Mouse (Mus musculus) C2C12 (cell line): Measurements from ENCODE around the gene Crb1. TPM values are rescaled to one million over a fixed set of nuclear protein-coding genes. Genes with fewer than 3 reads are reported as not detected.
"Not testable (repeated sequence)": the region's sequence is repeated elsewhere in the genome, so short reads cannot be mapped to it uniquely, and the experiment has no call there.

ENCODE experiments used
- H3K27me3 ChIP-seq: one replicate; pipeline ENCODE4 v1.6.1; 2011; ENCODE audit not compliant: control insufficient read depth, insufficient read depth, insufficient read length
- H3K36me3 ChIP-seq: one replicate; pipeline ENCODE4 v1.6.1; 2011; ENCODE audit not compliant: control insufficient read depth, insufficient read depth
- H3K4me3 ChIP-seq: one replicate; pipeline ENCODE4 v1.5.1; 2011; ENCODE audit warnings: mild to moderate bottlenecking, control low read depth; ENCODE audit not compliant: poor library complexity, insufficient read depth, severe bottlenecking
- H3K79me2 ChIP-seq: one replicate; pipeline ENCODE4 v1.6.1; 2011; ENCODE audit not compliant: control insufficient read depth, insufficient read depth
- H3K79me3 ChIP-seq: one replicate; pipeline ENCODE4 v1.6.1; 2011; ENCODE audit warnings: low read depth, control low read depth
- H3ac ChIP-seq: one replicate; pipeline ENCODE3; 2011; ENCODE audit warnings: low read depth; ENCODE audit not compliant: control insufficient read depth, insufficient read length
- CEBPB ChIP-seq: IDR thresholded peaks from one replicate; pipeline ENCODE4 v1.6.1; 2011; ENCODE audit warnings: low read depth, mild to moderate bottlenecking, control low read depth, moderate library complexity
- CTCF ChIP-seq: IDR thresholded peaks from one replicate; pipeline ENCODE4 v1.5.1; 2011; ENCODE audit not compliant: control insufficient read depth, insufficient read depth, insufficient read length
- FOSL1 ChIP-seq: IDR thresholded peaks from one replicate; pipeline ENCODE4 v1.8.0; 2011; ENCODE audit warnings: mild to moderate bottlenecking, low read length; ENCODE audit not compliant: poor library complexity, insufficient read depth, severe bottlenecking
- MAX ChIP-seq: IDR thresholded peaks from one replicate; pipeline ENCODE4 v1.6.1; 2011; ENCODE audit warnings: mild to moderate bottlenecking, control low read depth
- MYOD1 ChIP-seq: IDR thresholded peaks from one replicate; pipeline ENCODE4 v1.6.1; 2011; ENCODE audit warnings: low read depth; ENCODE audit not compliant: control insufficient read depth, insufficient read length
- MYOG ChIP-seq: IDR thresholded peaks from one replicate; pipeline ENCODE4 v1.6.1; 2011; ENCODE audit not compliant: control insufficient read depth, insufficient read length; ENCODE audit errors: extremely low read depth
- USF1 ChIP-seq: IDR thresholded peaks from one replicate; pipeline ENCODE4 v1.6.1; 2011; ENCODE audit warnings: low read depth, mild to moderate bottlenecking, control low read depth, moderate library complexity
- polyA plus RNA-seq: library from polyadenylated mRNA; unstranded; fragments of >200 nt; fragmentation: generic; extraction: Trizol; gene quantifications from one replicate; pipeline ENCODE4 v1.2.1, GENCODE M21; 2012; ENCODE audit warnings: missing spikeins

Crb1 gene
- polyA plus RNA-seq, 1 experiment: not detected

- Histone ChIP-seq H3K79me2 (no peaks in the 10 kb centered on the region), H3K4me3 (no peak overlapping the region)
- TF ChIP-seq MYOG: no peak
- TF ChIP-seq FOSL1: no peak
- TF ChIP-seq MAX: no peak
Measured at GRCm38 (mm10) chr1:139413465-139413864, 36.6 kb upstream of the Crb1 start.

DNA sequence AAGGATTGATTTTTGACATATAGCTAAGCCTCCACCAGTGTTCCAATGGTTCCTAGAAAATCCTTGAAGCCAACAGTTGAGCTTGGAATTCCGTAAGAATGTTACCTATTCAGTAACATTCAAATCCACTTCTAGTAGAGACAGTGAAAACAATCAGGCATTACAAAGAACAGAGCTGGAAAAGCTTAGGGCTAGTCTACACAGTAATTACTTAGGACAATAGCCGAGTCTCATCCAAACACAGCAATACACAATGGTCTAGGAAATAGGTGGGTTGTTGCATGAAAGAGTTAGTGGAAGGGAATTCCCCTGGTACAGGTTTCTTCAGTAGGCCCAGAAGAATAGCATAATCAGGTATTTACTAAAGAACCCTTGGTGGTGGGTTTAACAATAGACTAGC, 35.5 kb upstream of the Crb1 start:
- H3ac ChIP-seq, H3K79me3 ChIP-seq, H3K79me2 ChIP-seq, H3K36me3 ChIP-seq, H3K4me3 ChIP-seq, H3K27me3 ChIP-seq: not testable (repeated sequence)

More at GRCm38 (mm10) chr1:139413465-139413864, 36.6 kb upstream of the Crb1 start:
- Histone ChIP-seq H3ac (no peak overlapping the region), H3K79me3 (no peaks in the 10 kb centered on the region), H3K36me3 (no peaks in the 10 kb centered on the region), H3K27me3 (no peaks in the 10 kb centered on the region)

DNA sequence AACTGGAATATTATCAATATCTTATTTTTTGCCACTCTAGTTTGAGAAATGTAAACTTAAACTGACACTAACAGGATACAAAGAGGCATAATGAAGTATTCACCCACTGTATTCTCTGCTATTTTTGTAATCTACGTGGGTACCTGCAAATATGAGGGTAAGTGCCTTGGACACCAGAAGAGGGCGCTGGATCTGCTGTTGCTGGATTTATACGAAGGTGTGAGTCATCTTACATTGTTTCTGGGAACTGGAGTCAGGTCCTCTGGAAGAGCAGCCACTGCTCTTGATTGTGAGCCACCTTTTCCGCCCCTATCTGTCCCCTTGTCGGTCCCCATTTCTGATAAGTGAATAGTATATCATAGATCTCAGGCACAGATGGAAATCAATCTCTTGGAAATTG, 30.8 kb upstream of the Crb1 start:
- H3K79me2 ChIP-seq: no peaks in the 10 kb centered on the region
- no peaks in the 10 kb centered on the region for H3K79me3 ChIP-seq
- H3ac ChIP-seq: no peak overlapping the region
- no peak for TF ChIP-seq MYOD1
- TF ChIP-seq CTCF: no peak
- TF ChIP-seq FOSL1: no peak
- no peak for TF ChIP-seq MYOG
- no peak for TF ChIP-seq CEBPB
- TF ChIP-seq MAX: no peak
- no peak for TF ChIP-seq USF1
- H3K4me3 ChIP-seq: no peak overlapping the region
- no peaks in the 10 kb centered on the region for H3K36me3 ChIP-seq
- no peaks in the 10 kb centered on the region for H3K27me3 ChIP-seq

DNA sequence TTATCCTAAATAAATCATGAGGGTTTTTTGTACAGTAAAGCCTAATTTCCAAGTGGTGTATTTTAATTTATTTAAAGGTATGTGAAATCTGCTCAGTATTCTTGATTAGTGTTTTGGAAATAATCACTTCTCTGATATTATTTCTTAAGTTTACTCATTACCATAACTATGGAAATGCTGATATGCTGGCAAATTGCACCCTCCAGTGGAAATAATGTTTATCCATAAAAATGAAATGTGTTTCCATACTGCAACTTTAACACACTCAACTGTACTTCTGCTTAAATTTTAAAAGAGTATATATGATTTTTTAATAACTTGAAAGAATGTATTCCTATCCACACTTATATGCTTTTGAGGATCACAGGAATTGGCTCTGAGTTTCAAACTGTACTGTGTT, 28.9 kb upstream of the Crb1 start:
- Histone ChIP-seq H3ac (no peak overlapping the region), H3K79me3 (no peaks in the 10 kb centered on the region), H3K79me2 (no peaks in the 10 kb centered on the region), H3K36me3 (no peaks in the 10 kb centered on the region), H3K27me3 (no peaks in the 10 kb centered on the region), H3K4me3 (no peak overlapping the region)
- no peak for TF ChIP-seq MAX
- no peak for TF ChIP-seq FOSL1

DNA sequence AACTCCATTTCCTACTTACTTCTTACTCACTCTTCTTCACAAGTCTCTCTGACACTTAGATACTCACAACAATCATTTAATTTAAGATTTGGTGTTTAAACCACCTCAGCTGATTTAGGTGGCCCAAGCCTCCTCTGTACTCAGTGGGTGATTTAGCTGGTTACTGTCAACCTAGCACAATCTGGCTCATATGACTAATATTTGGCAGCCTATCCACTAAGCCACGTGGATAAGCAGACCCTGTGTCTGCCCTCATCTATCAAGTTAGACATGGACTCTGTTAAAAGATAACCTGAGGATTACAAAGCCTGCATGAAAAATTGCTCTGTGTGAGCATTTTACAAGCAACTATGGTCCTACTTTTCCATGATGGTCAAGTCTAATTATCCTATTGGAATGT, 19.7 kb upstream of the Crb1 start:
- Histone ChIP-seq H3ac (no peak overlapping the region), H3K27me3 (no peaks in the 10 kb centered on the region)

GRCm38 (mm10) chr1:139391747-139392146, 14.8 kb upstream of the Crb1 start:
- TF ChIP-seq CTCF (no peak), MYOG (no peak), MYOD1 (no peak), USF1 (no peak), MAX (no peak), FOSL1 (no peak), CEBPB (no peak)
- H3K79me2 ChIP-seq: no peaks in the 10 kb centered on the region

More for the DNA sequence above, 19.7 kb upstream of the Crb1 start:
- H3K36me3 ChIP-seq: no peaks in the 10 kb centered on the region
- H3K79me3 ChIP-seq: no peaks in the 10 kb centered on the region
- no peak overlapping the region for H3K4me3 ChIP-seq
- no peaks in the 10 kb centered on the region for H3K79me2 ChIP-seq
- TF ChIP-seq MAX: no peak
- TF ChIP-seq CEBPB: no peak
- TF ChIP-seq MYOD1: no peak
- no peak for TF ChIP-seq USF1
- TF ChIP-seq FOSL1: no peak
- no peak for TF ChIP-seq CTCF

GRCm38 (mm10) chr1:139379621-139379984, 2.7 kb upstream of the Crb1 start:
- Histone ChIP-seq H3ac (no peak overlapping the region), H3K79me2 (no peaks in the 10 kb centered on the region), H3K36me3 (no peaks in the 10 kb centered on the region), H3K79me3 (no peaks in the 10 kb centered on the region), H3K27me3 (no peaks in the 10 kb centered on the region), H3K4me3 (no peak overlapping the region)
- TF ChIP-seq USF1 (no peak), MYOG (no peak), MYOD1 (no peak), CTCF (no peak), CEBPB (no peak), MAX (no peak), FOSL1 (no peak)

More at GRCm38 (mm10) chr1:139391747-139392146, 14.8 kb upstream of the Crb1 start:
- no peak overlapping the region for H3ac ChIP-seq
- H3K79me3 ChIP-seq: no peaks in the 10 kb centered on the region
- no peaks in the 10 kb centered on the region for H3K27me3 ChIP-seq
- H3K36me3 ChIP-seq: no peaks in the 10 kb centered on the region
- no peak overlapping the region for H3K4me3 ChIP-seq
